Mouse (Mus musculus): ENCODE measurements around the gene Olfr1341. TPM values are rescaled to one million over a fixed set of nuclear protein-coding genes. Genes with fewer than 3 reads are reported as not detected.

The Olfr1341 gene
- polyA plus RNA-seq, 1 experiment from 2014 or later, result not detected

- Histone ChIP-seq H3K4me3 (no peak overlapping the region), H3K27me3 (peaks cover 23% of the 10 kb centered on the region)
Observed at GRCm38 (mm10) chr4:118740988-118741698, 37.8 kb downstream of the Olfr1341 start.

GRCm38 (mm10) chr4:118741881-118742280 is 38.6 kb downstream of the Olfr1341 start:
- Histone ChIP-seq H3K4me2 (replicated peaks) (no peak overlapping the region), H3K27ac (no peak overlapping the region), H3K9ac (no peak overlapping the region), H3K27me3 (peaks cover 23% of the 10 kb centered on the region), H3K9me3 (0 out of 2 replicates have a peak, but pooled peaks cover 3% of the 10 kb centered on the region), H3K4me3 (no peak overlapping the region), H3K4me1 (no peaks in the 10 kb centered on the region), H3K36me3 (no peaks in the 10 kb centered on the region)
- ATAC-seq (ENCODE audit: insufficient number of reproducible peaks, insufficient read depth, low FRiP score, low TSS enrichment), result no peak
- WGBS, result 5% methylated on average over 16 of the region's 16 CpGs

More at GRCm38 (mm10) chr4:118740988-118741698, 37.8 kb downstream of the Olfr1341 start:
- no peak overlapping the region for H3K4me2 ChIP-seq (replicated peaks)
- no peak overlapping the region for H3K27ac ChIP-seq
- ATAC-seq (ENCODE audit: insufficient number of reproducible peaks, insufficient read depth, low FRiP score, low TSS enrichment), result no peak
- no peaks in the 10 kb centered on the region for H3K36me3 ChIP-seq
- WGBS, result 5% methylated on average over 11 of the region's 11 CpGs
- H3K9ac ChIP-seq, result no peak overlapping the region
- H3K9me3 ChIP-seq, result 0 out of 2 replicates have a peak, but pooled peaks cover under 1% of the 10 kb centered on the region
- H3K4me1 ChIP-seq, result no peaks in the 10 kb centered on the region

- 70% methylated on average over 1 of the region's 1 CpGs for WGBS
- no peaks in the 10 kb centered on the region for H3K36me3 ChIP-seq
- no peaks in the 10 kb centered on the region for H3K9me3 ChIP-seq
- H3K27me3 ChIP-seq, result no peaks in the 10 kb centered on the region
- no peak within 1 kb of the TSS for H3K9ac ChIP-seq
- no peak within 1 kb of the TSS for H3K4me3 ChIP-seq
- no peak within 1 kb of the TSS for H3K27ac ChIP-seq
- H3K4me1 ChIP-seq, result no peaks in the 10 kb centered on the region
- no peak within 1 kb of the TSS for H3K4me2 ChIP-seq (replicated peaks)
- ATAC-seq (ENCODE audit: insufficient number of reproducible peaks, insufficient read depth, low FRiP score, low TSS enrichment), result no peak
Observed at GRCm38 (mm10) chr4:118758637-118759036, 55.3 kb downstream of the Olfr1341 start, which contains the start of gene Olfr1338. TSS of gene Olfr1338 (minus strand) at chr4:118758737.

Other genes with a start within 250 kb of the Olfr1341 start
- 0.61 and 0.64 TPM in 2 replicates for gene Mpl, start 246.0 kb upstream of the Olfr1341 start, polyA plus RNA-seq (2016; fragmentation: Nextera tagmentation; extraction: Ambion mirVana)
- 23.3 and 25.5 TPM in 2 replicates for gene Tie1, start 213.5 kb upstream of the Olfr1341 start, polyA plus RNA-seq (2016; fragmentation: Nextera tagmentation; extraction: Ambion mirVana)
- gene 2610528J11Rik, start 176.5 kb upstream of the Olfr1341 start, polyA plus RNA-seq (2016; fragmentation: Nextera tagmentation; extraction: Ambion mirVana), result 1.8 TPM in 2 replicates
- gene Tmem125, start 159.5 kb upstream of the Olfr1341 start, polyA plus RNA-seq (2016; fragmentation: Nextera tagmentation; extraction: Ambion mirVana), result 0.80 and 0.87 TPM in 2 replicates
- gene Cfap57, start 82.7 kb upstream of the Olfr1341 start, polyA plus RNA-seq (2016; fragmentation: Nextera tagmentation; extraction: Ambion mirVana), result 0.41 and 0.46 TPM in 2 replicates
- 154 and 165 TPM in 2 replicates for gene Ebna1bp2, start 82.7 kb upstream of the Olfr1341 start, polyA plus RNA-seq (2016; fragmentation: Nextera tagmentation; extraction: Ambion mirVana)
- not detected in 2 replicates for gene Olfr62, start 44.6 kb upstream of the Olfr1341 start, polyA plus RNA-seq (2016; fragmentation: Nextera tagmentation; extraction: Ambion mirVana)
- 0.05 and 0.20 TPM in 2 replicates for gene Olfr1342, start 10.8 kb upstream of the Olfr1341 start, polyA plus RNA-seq (2016; fragmentation: Nextera tagmentation; extraction: Ambion mirVana)
- not detected in 2 replicates for gene Olfr1340, start 16.6 kb downstream of the Olfr1341 start, polyA plus RNA-seq (2016; fragmentation: Nextera tagmentation; extraction: Ambion mirVana)
- not detected in 2 replicates for gene Olfr1339, start 28.7 kb downstream of the Olfr1341 start, polyA plus RNA-seq (2016; fragmentation: Nextera tagmentation; extraction: Ambion mirVana)
- gene Olfr1338, start 55.2 kb downstream of the Olfr1341 start, polyA plus RNA-seq (2016; fragmentation: Nextera tagmentation; extraction: Ambion mirVana), result not detected in 2 replicates
- gene Olfr1337, start 79.1 kb downstream of the Olfr1341 start, polyA plus RNA-seq (2016; fragmentation: Nextera tagmentation; extraction: Ambion mirVana), result not detected in 2 replicates
- not detected in 2 replicates for gene Olfr1335, start 106.4 kb downstream of the Olfr1341 start, polyA plus RNA-seq (2016; fragmentation: Nextera tagmentation; extraction: Ambion mirVana)
- gene Olfr1333, start 132.8 kb downstream of the Olfr1341 start, polyA plus RNA-seq (2016; fragmentation: Nextera tagmentation; extraction: Ambion mirVana), result not detected in 2 replicates
- not detected in 2 replicates for gene Olfr1331, start 161.1 kb downstream of the Olfr1341 start, polyA plus RNA-seq (2016; fragmentation: Nextera tagmentation; extraction: Ambion mirVana)
- gene Olfr1330, start 185.1 kb downstream of the Olfr1341 start, polyA plus RNA-seq (2016; fragmentation: Nextera tagmentation; extraction: Ambion mirVana), result not detected in 2 replicates
- gene Olfr1329, start 213.9 kb downstream of the Olfr1341 start, polyA plus RNA-seq (2016; fragmentation: Nextera tagmentation; extraction: Ambion mirVana), result not detected in 2 replicates
- gene Olfr1328, start 235.1 kb downstream of the Olfr1341 start, polyA plus RNA-seq (2016; fragmentation: Nextera tagmentation; extraction: Ambion mirVana), result not detected in 2 replicates